Comparison of ENCODE assay signal across 11 mouse cellular contexts in the genomic region with DNA sequence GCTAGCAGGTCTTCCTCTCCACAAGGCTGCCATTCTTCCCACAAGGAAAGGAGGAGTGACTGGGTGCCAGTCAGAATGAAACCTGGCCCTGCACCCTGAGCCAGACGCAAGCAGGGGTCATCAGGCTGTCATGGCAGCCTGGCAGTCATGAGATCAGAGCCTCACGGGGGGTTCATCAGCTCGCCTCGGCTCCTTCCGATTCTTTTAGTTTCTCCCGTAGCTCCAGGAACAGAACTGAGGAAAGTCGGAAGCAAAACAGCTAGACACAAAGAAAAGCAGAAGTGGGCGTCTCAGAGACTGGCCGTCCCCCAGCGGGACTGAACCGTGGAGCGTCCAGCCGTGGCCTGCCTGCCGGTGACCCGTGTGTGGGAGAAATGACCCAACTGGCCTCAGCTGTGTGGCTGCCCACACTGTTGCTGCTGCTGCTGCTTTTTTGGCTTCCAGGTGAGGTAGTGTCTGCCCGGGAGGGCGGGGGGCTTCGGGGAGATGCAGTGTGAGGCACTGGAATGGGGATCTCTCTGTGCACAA. TPM values are rescaled to one million over a fixed set of nuclear protein-coding genes. Genes with fewer than 3 reads are reported as not detected.
A peak's percentile ranks its signal among the peaks of the same experiment; 100 is the strongest.
DNase-seq lines count a peak whose midpoint lies in the region; ATAC-seq and TF ChIP-seq lines count a peak whose summit lies in the region.
"Had no signal": no experiment of that assay in that cellular context is flagged by ENCODE, and none has a peak within 500 bp of the region (broad histone marks: within the 10 kb centered on the region; RNA-seq: fewer than 3 reads in every experiment).

A gene (plus strand): TSS at position 51 of the 528 bp plus-strand sequence.

- no peak within 1 kb of the TSS for H3K4me3 ChIP-seq in hindbrain, embryonic 11.5 days (ENCODE audit: low read depth, low read length)
- H3K4me3 ChIP-seq in hindbrain, embryonic 13.5 days, result no peak within 1 kb of the TSS
- H3K4me3 ChIP-seq in embryonic facial prominence, embryonic 10.5 days, result 0 out of 2 replicates have a peak within 1 kb of the TSS, but pooled peaks have one; percentile 6
- H3K4me3 ChIP-seq in macrophage (ENCODE audit: inconsistent target), result peak within 1 kb of the TSS; percentile 88
- no peak within 1 kb of the TSS for H3K4me3 ChIP-seq in stomach, postnatal 0 days (ENCODE audit: low read depth, low read length)
- H3K4me3 ChIP-seq: left cerebral cortex, adult 2 months had no signal

- no peak for ATAC-seq in hindbrain, embryonic 11.5 days (ENCODE audit: low FRiP score)
- no peak for ATAC-seq in hindbrain, embryonic 13.5 days (ENCODE audit: low FRiP score)
- ATAC-seq in stomach, postnatal 0 days (ENCODE audit: low FRiP score, low TSS enrichment), result no peak

- H3K4me1 ChIP-seq in hindbrain, embryonic 11.5 days (replicated peaks; ENCODE audit: control insufficient read depth, insufficient read depth, low read length), result no peaks in the 10 kb centered on the region
- 0 out of 2 replicates have a peak, but pooled peaks cover 4% of the 10 kb centered on the region for H3K4me1 ChIP-seq in hindbrain, embryonic 13.5 days (replicated peaks)
- peaks cover 9% of the 10 kb centered on the region for H3K4me1 ChIP-seq in embryonic facial prominence, embryonic 10.5 days
- no peaks in the 10 kb centered on the region for H3K4me1 ChIP-seq in stomach, postnatal 0 days (replicated peaks; ENCODE audit: control insufficient read depth, insufficient read depth)

- no peaks in the 10 kb centered on the region for H3K27me3 ChIP-seq in hindbrain, embryonic 11.5 days (ENCODE audit: control insufficient read depth, insufficient read depth, low read length)
- H3K27me3 ChIP-seq in hindbrain, embryonic 13.5 days, result no peaks in the 10 kb centered on the region
- H3K27me3 ChIP-seq in embryonic facial prominence, embryonic 10.5 days (replicated peaks; ENCODE audit: low read depth, poor library complexity, severe bottlenecking), result no peaks in the 10 kb centered on the region
- no peaks in the 10 kb centered on the region for H3K27me3 ChIP-seq in stomach, postnatal 0 days (ENCODE audit: control insufficient read depth, insufficient read depth, low read length)

- H3K4me2 ChIP-seq in hindbrain, embryonic 11.5 days (replicated peaks; ENCODE audit: low read depth, low read length), result no peak within 1 kb of the TSS
- H3K4me2 ChIP-seq in hindbrain, embryonic 13.5 days, result no peak within 1 kb of the TSS
- no peak within 1 kb of the TSS for H3K4me2 ChIP-seq in stomach, postnatal 0 days (replicated peaks; ENCODE audit: low read depth)

- H3K9me3 ChIP-seq in hindbrain, embryonic 11.5 days (ENCODE audit: control insufficient read depth, low read length), result no peaks in the 10 kb centered on the region
- no peaks in the 10 kb centered on the region for H3K9me3 ChIP-seq in hindbrain, embryonic 13.5 days
- no peaks in the 10 kb centered on the region for H3K9me3 ChIP-seq in embryonic facial prominence, embryonic 10.5 days
- no peaks in the 10 kb centered on the region for H3K9me3 ChIP-seq in stomach, postnatal 0 days (ENCODE audit: control insufficient read depth, low read length)

- no peak within 1 kb of the TSS for H3K9ac ChIP-seq in hindbrain, embryonic 11.5 days (ENCODE audit: low read depth, low read length)
- no peak within 1 kb of the TSS for H3K9ac ChIP-seq in hindbrain, embryonic 13.5 days
- H3K9ac ChIP-seq in stomach, postnatal 0 days (ENCODE audit: low read length), result no peak within 1 kb of the TSS

- H3K79me2 ChIP-seq in macrophage (ENCODE audit: inconsistent target), result peaks cover 48% of the 10 kb centered on the region

- no peaks in the 10 kb centered on the region for H3K36me3 ChIP-seq in hindbrain, embryonic 11.5 days (ENCODE audit: control insufficient read depth, insufficient read depth, low read length)
- H3K36me3 ChIP-seq in hindbrain, embryonic 13.5 days, result no peaks in the 10 kb centered on the region
- H3K36me3 ChIP-seq in embryonic facial prominence, embryonic 10.5 days (replicated peaks), result no peaks in the 10 kb centered on the region
- H3K36me3 ChIP-seq in macrophage (ENCODE audit: inconsistent target), result peaks cover 16% of the 10 kb centered on the region
- no peaks in the 10 kb centered on the region for H3K36me3 ChIP-seq in stomach, postnatal 0 days (ENCODE audit: control insufficient read depth, insufficient read depth, low read length)

- TF ChIP-seq EP300 in stomach, postnatal 0 days (optimal IDR thresholded peaks at IDR 0.05), result no peak

- WGBS in hindbrain, embryonic 11.5 days, result 47% methylated on average over 18 of the region's 18 CpGs
- 48% methylated on average over 18 of the region's 18 CpGs for WGBS in hindbrain, embryonic 13.5 days
- WGBS in embryonic facial prominence, embryonic 10.5 days, result 73% methylated on average over 18 of the region's 18 CpGs
- WGBS in macrophage (ENCODE audit: missing documents), result under 1% methylated on average over 16 of the region's 18 CpGs
- 73% methylated on average over 18 of the region's 18 CpGs for WGBS in stomach, postnatal 0 days

- TF ChIP-seq CTCF in stomach, postnatal 0 days (IDR thresholded peaks at IDR 0.05; ENCODE audit: low read depth), result no peak

- H3K27ac ChIP-seq in hindbrain, embryonic 11.5 days (ENCODE audit: low read depth, low read length), result no peak within 1 kb of the TSS
- no peak within 1 kb of the TSS for H3K27ac ChIP-seq in hindbrain, embryonic 13.5 days
- H3K27ac ChIP-seq in embryonic facial prominence, embryonic 10.5 days (replicated peaks), result 0 out of 2 replicates have a peak within 1 kb of the TSS, but pooled peaks have one; percentile 69
- peak within 1 kb of the TSS; percentile 97 for H3K27ac ChIP-seq in macrophage
- H3K27ac ChIP-seq in stomach, postnatal 0 days (replicated peaks), result no peak within 1 kb of the TSS
- H3K27ac ChIP-seq: left cerebral cortex, adult 2 months had no signal

- DNase-seq in hindbrain, embryonic 11.5 days (ENCODE audit: low spot score), result peak; percentile 6
- peak; percentile 52 for DNase-seq in A20 (ENCODE audit: low read depth, low spot score)
- no peak for DNase-seq in embryonic facial prominence, embryonic 10.5 days (ENCODE audit: low spot score)
- no peak for DNase-seq in stomach, postnatal 0 days (ENCODE audit: low spot score)
- DNase-seq in adrenal gland, adult 18-20 months (ENCODE audit: low spot score in 2 of 2), result no peak
- DNase-seq in cerebellum, adult 11 months, result no peak
- DNase-seq: cerebellum, postnatal 14 days; gastrocnemius, postnatal 36 days had no signal

RNA-seq across cellular contexts. Expression of the gene that starts here (rescaled TPM):
- polyA plus RNA-seq in hindbrain, embryonic 11.5 days (2014; fragmentation: Nextera tagmentation; extraction: Ambion mirVana), result 0.92 and 1.0 TPM in 2 replicates
- polyA plus RNA-seq in hindbrain, embryonic 13.5 days (2015; fragmentation: Nextera tagmentation; extraction: Ambion mirVana), result 0.69 and 1.2 TPM in 2 replicates
- polyA plus RNA-seq in embryonic facial prominence, embryonic 10.5 days (2016; fragmentation: Nextera tagmentation; extraction: Ambion mirVana), result 1.1 and 1.8 TPM in 2 replicates
- 100 to 1,000 TPM in 7 of 26 experiments, 10 to 100 TPM in 17, 1 to 10 TPM in 2; 8.5 to 217 (median 67.0) TPM for total RNA-seq in macrophage (2018; cell fraction: chromatin; rRNA removed)
- total RNA-seq in macrophage (2018; cell fraction: cytosol; rRNA removed), result 100 to 1,000 TPM in 13 of 26 experiments, 10 to 100 TPM in 13; 51.2 to 210 (median 105) TPM
- total RNA-seq in macrophage (2018; cell fraction: nucleus; rRNA removed), result 100 to 1,000 TPM in 14 of 26 experiments, 10 to 100 TPM in 12; 31.5 to 304 (median 108) TPM
- polyA plus RNA-seq in macrophage (2018), result 86.9 to 197 TPM (median 152 TPM) in 3 replicates
- polyA plus RNA-seq in stomach, postnatal 0 days (2015; fragmentation: Nextera tagmentation; extraction: Ambion mirVana), result 1.5 and 2.1 TPM in 2 replicates
- total RNA-seq in adrenal gland, adult 18-20 months (2021), result 1 to 10 TPM; 1.3 to 3.3 TPM

Comparison
In these comparisons a context has a peak if more than half of its experiments do, and no peak if none do; other contexts are left out.
1. RNA of the gene that starts here (polyA plus RNA-seq): 86.9 to 197 TPM in macrophage; 1.1 to 1.8 TPM in embryonic facial prominence, embryonic 10.5 days, 1.5 to 2.1 TPM in stomach, postnatal 0 days, 0.69 to 1.2 TPM in hindbrain, embryonic 13.5 days and 0.92 to 1.0 TPM in hindbrain, embryonic 11.5 days; every median in the first group is over 10 times any median in the second.
2. DNase-seq: peak in hindbrain, embryonic 11.5 days (single experiment) and A20 (single experiment); none in embryonic facial prominence, embryonic 10.5 days (single experiment), stomach, postnatal 0 days (single experiment), adrenal gland, adult 18-20 months (0 of 2) and cerebellum, adult 11 months (single experiment).
3. H3K27ac ChIP-seq: peak in embryonic facial prominence, embryonic 10.5 days (single experiment) and macrophage (single experiment); none in hindbrain, embryonic 11.5 days (single experiment), hindbrain, embryonic 13.5 days (single experiment) and stomach, postnatal 0 days (single experiment).
4. H3K4me3 ChIP-seq: peak in embryonic facial prominence, embryonic 10.5 days (single experiment) and macrophage (single experiment); none in hindbrain, embryonic 11.5 days (single experiment), hindbrain, embryonic 13.5 days (single experiment) and stomach, postnatal 0 days (single experiment).